Mouse (Mus musculus) frontal cortex, adult 2 months (tissue): ENCODE data around the gene Zcchc12. TPM values are rescaled to one million over a fixed set of nuclear protein-coding genes. Genes with fewer than 3 reads are reported as not detected.

Source experiments
- DNase-seq, 2 experiments: peaks; one replicate each; pipeline ENCODE4 v3.0.0; 2022; ENCODE audit warnings: low spot score in 1 of 2; ENCODE audit errors: extremely low spot score in 1 of 2
- polyA plus RNA-seq: library from polyadenylated mRNA; depleted of rRNA; stranded (reverse); fragments of >200 nt; gene quantifications from 2 replicates; pipeline ENCODE4 v1.2.3, GENCODE M21; 2012; rRNA removed

The Zcchc12 gene
- polyA plus RNA-seq: 54.9 and 79.3 TPM in 2 replicates

GRCm38 (mm10) chrX:36195736-36196525, at the start of gene Zcchc12:
Zcchc12 (plus strand) TSS chrX:36195904.
- DNase-seq: peak; percentile 8 to 68

DNA sequence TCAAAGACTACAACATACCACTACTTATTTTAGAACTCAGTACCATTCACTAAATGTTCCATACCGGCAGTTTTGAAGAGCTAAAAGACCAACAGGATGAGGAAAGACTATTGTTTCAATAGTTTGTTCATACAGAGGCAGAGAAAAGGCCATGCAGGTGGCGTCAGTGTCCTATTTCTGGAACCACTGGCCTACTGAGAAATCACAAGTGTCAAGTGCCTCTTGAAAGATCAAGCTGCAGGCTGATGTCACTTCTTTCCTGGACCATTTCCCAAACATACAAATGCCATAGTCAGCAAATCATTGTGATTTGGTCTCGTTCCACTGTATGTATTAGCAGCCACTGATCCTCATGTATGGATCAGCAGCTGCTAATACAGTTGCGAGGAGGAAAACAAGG, 49.0 kb upstream of the Zcchc12 start:
- DNase-seq: no peak

GRCm38 (mm10) chrX:36150100-36150499, 45.6 kb upstream of the Zcchc12 start:
- DNase-seq: no peak

- no peak for DNase-seq
Measured at GRCm38 (mm10) chrX:36156677-36157076, 39.0 kb upstream of the Zcchc12 start.

GRCm38 (mm10) chrX:36161567-36161966, 34.1 kb upstream of the Zcchc12 start:
- no peak for DNase-seq

DNA sequence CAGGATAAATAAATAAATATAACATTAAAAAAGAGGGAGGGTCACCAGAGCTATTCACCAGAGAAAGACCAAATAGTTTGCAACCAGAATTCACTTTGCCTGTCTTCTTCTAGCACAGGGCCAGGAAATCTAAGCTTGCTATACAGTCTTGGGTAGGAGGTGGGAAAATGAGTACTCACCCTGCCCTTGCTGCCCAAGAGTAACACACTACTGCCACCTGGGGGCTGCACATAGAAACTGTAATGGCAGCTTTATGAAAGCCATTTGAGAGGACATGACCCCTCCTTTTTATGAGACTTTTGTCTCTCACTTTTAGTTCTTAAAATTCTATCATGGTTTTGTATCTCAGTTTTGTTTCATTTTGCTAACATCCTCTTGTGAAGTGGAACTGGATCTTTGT, 12.1 kb upstream of the Zcchc12 start:
- peak in 1 of 2 experiments; percentile 48 for DNase-seq

DNA sequence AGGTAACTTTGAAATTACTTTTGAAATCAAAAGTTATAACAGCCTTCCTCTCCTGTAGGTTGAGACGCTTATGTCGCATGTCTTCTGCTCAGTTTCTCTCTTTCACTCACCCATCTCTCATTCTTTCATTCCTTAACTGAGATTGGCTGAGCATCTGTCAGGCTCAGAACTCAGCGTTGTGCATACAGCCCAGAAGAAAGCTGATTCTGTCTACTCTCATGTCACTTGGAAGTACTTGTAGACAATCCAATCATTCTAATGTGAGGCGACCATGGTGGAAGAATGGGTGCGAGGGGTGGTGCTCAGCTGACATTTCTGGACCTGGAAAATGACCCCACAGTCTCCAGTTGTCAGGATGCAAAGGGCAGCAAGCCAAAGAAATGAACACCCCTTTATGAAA, 9.7 kb upstream of the Zcchc12 start:
- no peak for DNase-seq

- DNase-seq: no peak
Measured at GRCm38 (mm10) chrX:36186443-36186842, 9.3 kb upstream of the Zcchc12 start.

GRCm38 (mm10) chrX:36193951-36194350, 1.8 kb upstream of the Zcchc12 start:
- no peak for DNase-seq

DNA sequence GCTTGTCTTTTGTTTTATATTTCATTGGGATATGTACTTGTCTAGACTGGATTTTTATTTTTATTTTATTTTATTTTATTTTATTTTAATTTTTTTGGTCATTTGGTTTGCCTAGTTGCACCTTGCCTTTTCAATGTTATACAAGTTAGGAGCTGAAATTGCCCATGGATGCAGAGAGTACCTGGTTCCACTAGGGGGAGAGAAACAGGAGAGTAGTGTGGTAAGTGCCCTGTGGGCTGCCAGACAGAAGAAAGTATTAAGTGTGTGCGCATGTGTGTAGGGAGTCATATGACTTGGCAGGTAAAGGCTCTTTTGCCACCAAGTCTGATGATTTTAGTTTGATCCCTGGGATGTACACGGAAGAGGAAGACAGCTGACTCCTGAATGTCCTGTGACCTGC, 13.8 kb downstream of the Zcchc12 start:
- no peak for DNase-seq

DNA sequence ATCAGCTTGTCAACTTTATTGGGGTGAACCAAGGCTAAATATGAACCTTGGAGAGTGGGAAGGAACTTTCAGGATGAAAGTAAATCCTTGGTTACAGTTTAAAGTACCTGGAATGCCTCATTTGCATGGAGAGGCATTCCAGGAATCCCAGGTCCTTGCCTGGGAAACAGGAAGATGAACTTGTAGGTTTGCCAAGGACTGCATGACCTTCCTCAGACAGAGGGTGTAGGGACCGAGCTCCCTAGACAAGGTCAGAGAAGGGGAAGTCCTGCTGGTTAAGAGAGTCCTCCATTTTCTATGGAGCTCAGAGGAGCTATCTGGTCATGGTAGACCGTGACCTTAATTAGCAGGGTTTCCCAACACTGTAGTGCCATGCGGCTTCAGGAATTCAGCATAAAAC, 15.5 kb downstream of the Zcchc12 start:
- DNase-seq: no peak

GRCm38 (mm10) chrX:36221366-36221765, 25.7 kb downstream of the Zcchc12 start:
- DNase-seq: no peak

DNA sequence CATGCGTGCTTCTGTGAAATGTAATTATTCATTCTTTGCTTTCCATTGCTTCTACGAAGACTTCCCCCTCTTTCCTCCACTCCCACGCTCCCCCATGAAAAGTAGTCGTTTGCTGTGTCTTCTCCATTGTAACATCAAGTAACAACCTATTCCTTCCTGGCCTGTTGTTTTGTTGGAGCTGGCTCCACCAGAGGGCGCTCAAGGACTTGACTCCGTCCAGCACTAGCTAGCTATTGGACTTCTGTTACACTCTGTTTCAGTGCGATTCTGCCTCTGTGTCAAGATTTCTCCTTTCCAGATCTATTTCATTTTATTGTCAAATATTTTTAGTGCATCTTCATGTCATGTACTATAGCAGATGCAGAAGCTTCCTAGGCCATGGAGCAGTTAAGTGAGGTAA, 30.1 kb downstream of the Zcchc12 start:
- peak; percentile 44 to 92 for DNase-seq

DNA sequence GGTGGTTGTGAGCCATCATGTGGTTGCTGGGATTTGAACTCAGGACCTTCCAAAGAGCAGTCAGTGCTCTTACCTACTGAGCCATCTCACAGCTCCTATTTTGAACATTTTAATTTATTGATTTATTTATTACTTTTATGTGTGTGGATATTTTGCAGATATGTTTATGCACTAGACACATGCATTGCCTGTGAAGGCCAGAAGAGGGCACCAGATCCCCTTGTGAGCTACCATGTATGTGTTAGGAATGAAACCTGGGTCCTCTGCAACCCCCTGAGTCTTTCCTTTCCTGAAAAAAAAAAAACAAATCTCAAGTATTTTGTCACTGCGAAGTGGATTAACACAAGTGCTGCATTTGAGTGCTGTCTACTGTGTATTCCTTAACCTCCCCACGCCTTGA, 30.9 kb downstream of the Zcchc12 start:
- peak; percentile 8 to 69 for DNase-seq

- DNase-seq: no peak
Measured at GRCm38 (mm10) chrX:36228861-36229260, 33.2 kb downstream of the Zcchc12 start.

GRCm38 (mm10) chrX:36229273-36229672, 33.6 kb downstream of the Zcchc12 start:
- DNase-seq: peak in 1 of 2 experiments; percentile 3

GRCm38 (mm10) chrX:36235652-36236051, 39.9 kb downstream of the Zcchc12 start:
- no peak for DNase-seq

Other genes with a start within 250 kb of the Zcchc12 start
- 3.6 and 5.0 TPM in 2 replicates for gene Il13ra1, start 83.8 kb upstream of the Zcchc12 start, polyA plus RNA-seq
- gene Lonrf3, start 132.4 kb downstream of the Zcchc12 start, polyA plus RNA-seq: 4.6 TPM in 2 replicates
- not detected in 2 replicates for gene Gm6268, start 205.4 kb downstream of the Zcchc12 start, polyA plus RNA-seq